28 mouse cellular contexts compared by ENCODE assay signal in the genomic region with DNA sequence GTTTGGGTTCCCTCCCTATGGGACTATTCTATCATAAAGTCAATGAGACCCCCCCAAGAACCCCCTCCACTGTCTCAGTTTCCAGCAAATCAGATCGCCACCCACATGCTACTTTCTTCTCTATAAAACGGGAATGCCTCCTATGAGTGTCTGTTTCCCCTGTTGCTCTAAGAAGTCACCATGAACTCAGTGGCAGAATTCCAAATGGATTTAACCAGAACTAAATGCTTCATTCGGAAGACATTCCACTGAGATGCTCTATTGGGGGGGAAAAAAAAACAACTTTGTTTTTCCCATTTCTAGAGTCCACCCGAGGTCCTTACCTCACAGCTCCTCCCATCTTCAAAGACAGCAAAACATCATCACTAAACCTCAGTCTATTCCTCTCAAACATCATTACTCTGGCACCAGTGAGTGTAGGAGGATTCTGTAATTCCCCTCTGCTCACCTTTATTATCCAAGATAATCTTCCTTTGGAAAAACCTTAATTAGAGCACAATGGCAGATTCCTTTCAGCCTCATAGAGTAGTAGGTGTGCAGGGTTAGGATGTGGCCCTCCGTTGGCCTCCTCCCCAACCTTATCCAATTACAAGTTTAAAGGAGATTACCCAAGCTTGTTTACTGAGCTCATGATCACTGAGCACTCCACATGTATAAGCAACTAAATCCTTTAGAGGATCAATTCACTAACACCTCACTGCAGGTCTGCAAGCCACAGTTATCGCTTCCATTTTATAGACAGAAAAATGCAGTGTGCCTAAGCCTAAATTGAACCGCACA. TPM values are rescaled to one million over a fixed set of nuclear protein-coding genes. Genes with fewer than 3 reads are reported as not detected.
DNase-seq lines count a peak whose midpoint lies in the region; ATAC-seq lines count a peak whose summit lies in the region.
"Had no signal": no experiment of that assay in that cellular context is flagged by ENCODE, and none has a peak within 500 bp of the region (broad histone marks: within the 10 kb centered on the region; RNA-seq: fewer than 3 reads in every experiment).

No protein-coding gene starts in this region.

- H3K27me3 ChIP-seq in hindbrain, embryonic 13.5 days = no peaks in the 10 kb centered on the region
- H3K27me3 ChIP-seq in hindbrain, embryonic 12.5 days = no peaks in the 10 kb centered on the region
- H3K27me3 ChIP-seq in limb, embryonic 13.5 days = no peaks in the 10 kb centered on the region
- H3K27me3 ChIP-seq in limb, embryonic 10.5 days (ENCODE audit: low read depth, poor library complexity, severe bottlenecking) = no peaks in the 10 kb centered on the region
- no peaks in the 10 kb centered on the region for H3K27me3 ChIP-seq in embryonic facial prominence, embryonic 14.5 days (replicated peaks; ENCODE audit: control insufficient read depth, insufficient read depth, low read length)
- no peaks in the 10 kb centered on the region for H3K27me3 ChIP-seq in neural tube, embryonic 15.5 days (replicated peaks)
- H3K27me3 ChIP-seq: heart, embryonic 13.5 days; intestine, embryonic 15.5 days; liver, embryonic 12.5 days; megakaryocyte, embryonic 14.5 days; midbrain, embryonic 12.5 days had no signal

- H3K36me3 ChIP-seq in hindbrain, embryonic 13.5 days = no peaks in the 10 kb centered on the region
- H3K36me3 ChIP-seq in hindbrain, embryonic 12.5 days = no peaks in the 10 kb centered on the region
- no peaks in the 10 kb centered on the region for H3K36me3 ChIP-seq in limb, embryonic 13.5 days
- no peaks in the 10 kb centered on the region for H3K36me3 ChIP-seq in limb, embryonic 10.5 days
- H3K36me3 ChIP-seq in embryonic facial prominence, embryonic 14.5 days (ENCODE audit: control insufficient read depth, insufficient read depth, low read length) = no peaks in the 10 kb centered on the region
- no peaks in the 10 kb centered on the region for H3K36me3 ChIP-seq in neural tube, embryonic 15.5 days
- H3K36me3 ChIP-seq: heart, embryonic 13.5 days; intestine, embryonic 15.5 days; liver, embryonic 12.5 days; midbrain, embryonic 12.5 days had no signal

- no peak overlapping the region for H3K4me3 ChIP-seq in hindbrain, embryonic 13.5 days
- H3K4me3 ChIP-seq in hindbrain, embryonic 12.5 days = no peak overlapping the region
- no peak overlapping the region for H3K4me3 ChIP-seq in limb, embryonic 13.5 days
- H3K4me3 ChIP-seq in limb, embryonic 10.5 days = no peak overlapping the region
- no peak overlapping the region for H3K4me3 ChIP-seq in embryonic facial prominence, embryonic 14.5 days (ENCODE audit: low read depth, low read length)
- H3K4me3 ChIP-seq in neural tube, embryonic 15.5 days (replicated peaks) = no peak overlapping the region
- H3K4me3 ChIP-seq: heart, embryonic 13.5 days; intestine, embryonic 15.5 days; liver, embryonic 12.5 days; megakaryocyte, embryonic 14.5 days; midbrain, embryonic 12.5 days had no signal

- peak overlapping the region; percentile 31; the same call in 1 of the 2 replicates for H3K27ac ChIP-seq in hindbrain, embryonic 13.5 days
- no peak overlapping the region for H3K27ac ChIP-seq in hindbrain, embryonic 12.5 days
- peak overlapping the region; percentile 28; the same call in 1 of the 2 replicates for H3K27ac ChIP-seq in limb, embryonic 13.5 days
- no peak overlapping the region for H3K27ac ChIP-seq in limb, embryonic 10.5 days
- 0 out of 2 replicates have a peak overlapping the region, but pooled peaks have one; percentile 2 for H3K27ac ChIP-seq in embryonic facial prominence, embryonic 14.5 days (replicated peaks; ENCODE audit: low read depth, low read length)
- H3K27ac ChIP-seq in neural tube, embryonic 15.5 days (replicated peaks) = peak overlapping the region; percentile 41; the same call in 1 of the 2 replicates
- H3K27ac ChIP-seq: heart, embryonic 13.5 days; intestine, embryonic 15.5 days; kidney, postnatal 0 days; liver, embryonic 12.5 days; midbrain, embryonic 12.5 days had no signal

- H3K4me1 ChIP-seq in hindbrain, embryonic 13.5 days (replicated peaks) = peaks cover 14% of the 10 kb centered on the region; the same call in 1 of the 2 replicates
- H3K4me1 ChIP-seq in hindbrain, embryonic 12.5 days = 0 out of 2 replicates have a peak, but pooled peaks cover 5% of the 10 kb centered on the region
- peaks cover 24% of the 10 kb centered on the region for H3K4me1 ChIP-seq in limb, embryonic 13.5 days
- peaks cover 6% of the 10 kb centered on the region; the same call in 1 of the 2 replicates for H3K4me1 ChIP-seq in limb, embryonic 10.5 days
- peaks cover 5% of the 10 kb centered on the region for H3K4me1 ChIP-seq in embryonic facial prominence, embryonic 14.5 days (ENCODE audit: control insufficient read depth, insufficient read depth, low read length)
- peaks cover 29% of the 10 kb centered on the region for H3K4me1 ChIP-seq in neural tube, embryonic 15.5 days
- H3K4me1 ChIP-seq: intestine, embryonic 15.5 days; liver, embryonic 12.5 days; megakaryocyte, embryonic 14.5 days had no signal

- DNase-seq in limb, embryonic 10.5 days (ENCODE audit: low spot score) = no peak
- DNase-seq in embryonic facial prominence, embryonic 14.5 days (ENCODE audit: low spot score) = peak; percentile 76
- DNase-seq in spleen, adult 18-20 months = no peak
- DNase-seq: adrenal gland, postnatal 14 days; cerebellum, adult 11 months; cerebellum, adult 9-10 months; embryo, embryonic 11 days; gastrocnemius, postnatal 25 days; heart, postnatal 10 days; kidney, adult 8-10 months; kidney, postnatal 4 days; liver, postnatal 0 days; lung, postnatal 4 days; right cerebral cortex, postnatal 25 days; thymus, postnatal 14 days had no signal

- 82% methylated on average over 7 of the region's 7 CpGs for WGBS in hindbrain, embryonic 13.5 days
- 89% methylated on average over 7 of the region's 7 CpGs for WGBS in hindbrain, embryonic 12.5 days
- 68% methylated on average over 7 of the region's 7 CpGs for WGBS in limb, embryonic 13.5 days
- 86% methylated on average over 7 of the region's 7 CpGs for WGBS in limb, embryonic 10.5 days
- 61% methylated on average over 7 of the region's 7 CpGs for WGBS in embryonic facial prominence, embryonic 14.5 days
- 74% methylated on average over 7 of the region's 7 CpGs for WGBS in neural tube, embryonic 15.5 days

- no peak for ATAC-seq in hindbrain, embryonic 13.5 days (ENCODE audit: low FRiP score)
- ATAC-seq in hindbrain, embryonic 12.5 days (ENCODE audit: low FRiP score) = no peak
- 0 out of 2 replicates have a peak, but pooled peaks have one; percentile 21 for ATAC-seq in limb, embryonic 13.5 days (ENCODE audit: low FRiP score, low read depth)
- ATAC-seq in embryonic facial prominence, embryonic 14.5 days (ENCODE audit: low read depth) = peak; percentile 80
- ATAC-seq in neural tube, embryonic 15.5 days (ENCODE audit: low FRiP score) = no peak
- ATAC-seq: CD4-positive, CD25-positive, alpha-beta regulatory T cell, adult 4 months; forebrain, embryonic 14.5 days; intestine, embryonic 15.5 days; liver, embryonic 12.5 days; liver, postnatal 0 days; lung, postnatal 0 days had no signal

- H3K9ac ChIP-seq in hindbrain, embryonic 13.5 days = no peak overlapping the region
- H3K9ac ChIP-seq in hindbrain, embryonic 12.5 days = no peak overlapping the region
- no peak overlapping the region for H3K9ac ChIP-seq in limb, embryonic 13.5 days
- H3K9ac ChIP-seq in embryonic facial prominence, embryonic 14.5 days (ENCODE audit: low read depth, low read length) = no peak overlapping the region
- H3K9ac ChIP-seq in neural tube, embryonic 15.5 days (replicated peaks) = no peak overlapping the region
- H3K9ac ChIP-seq: heart, embryonic 13.5 days; intestine, embryonic 15.5 days; liver, embryonic 12.5 days; liver, postnatal 0 days; midbrain, embryonic 12.5 days had no signal

- no peak overlapping the region for H3K4me2 ChIP-seq in hindbrain, embryonic 13.5 days
- H3K4me2 ChIP-seq in hindbrain, embryonic 12.5 days (replicated peaks) = no peak overlapping the region
- H3K4me2 ChIP-seq in limb, embryonic 13.5 days (replicated peaks) = no peak overlapping the region
- H3K4me2 ChIP-seq in embryonic facial prominence, embryonic 14.5 days (ENCODE audit: low read depth, low read length) = no peak overlapping the region
- no peak overlapping the region for H3K4me2 ChIP-seq in neural tube, embryonic 15.5 days
- H3K4me2 ChIP-seq: heart, embryonic 13.5 days; intestine, embryonic 15.5 days; liver, embryonic 12.5 days; midbrain, embryonic 12.5 days had no signal

- H3K9me3 ChIP-seq in hindbrain, embryonic 13.5 days = no peaks in the 10 kb centered on the region
- no peaks in the 10 kb centered on the region for H3K9me3 ChIP-seq in hindbrain, embryonic 12.5 days (replicated peaks)
- H3K9me3 ChIP-seq in limb, embryonic 13.5 days = no peaks in the 10 kb centered on the region
- H3K9me3 ChIP-seq in limb, embryonic 10.5 days (replicated peaks) = no peaks in the 10 kb centered on the region
- no peaks in the 10 kb centered on the region for H3K9me3 ChIP-seq in embryonic facial prominence, embryonic 14.5 days (ENCODE audit: control insufficient read depth, low read length)
- H3K9me3 ChIP-seq in neural tube, embryonic 15.5 days (replicated peaks) = no peaks in the 10 kb centered on the region
- H3K9me3 ChIP-seq: heart, embryonic 13.5 days; intestine, embryonic 15.5 days; liver, embryonic 12.5 days; megakaryocyte, embryonic 14.5 days; midbrain, embryonic 12.5 days had no signal

RNA-seq across cellular contexts. Expression of gene Parp8, which starts 51.1 kb away (rescaled TPM):
- 25.7 and 25.8 TPM in 2 replicates for polyA plus RNA-seq in hindbrain, embryonic 13.5 days (2015; fragmentation: Nextera tagmentation; extraction: Ambion mirVana)
- 20.4 and 22.5 TPM in 2 replicates for polyA plus RNA-seq in hindbrain, embryonic 12.5 days (2016; fragmentation: Nextera tagmentation; extraction: Ambion mirVana)
- polyA plus RNA-seq in limb, embryonic 13.5 days (2015; fragmentation: Nextera tagmentation; extraction: Ambion mirVana) = 19.6 and 21.8 TPM in 2 replicates
- 11.1 and 14.7 TPM in 2 replicates for polyA plus RNA-seq in limb, embryonic 10.5 days (2016; fragmentation: Nextera tagmentation; extraction: Ambion mirVana)
- 19.8 and 21.9 TPM in 2 replicates for polyA plus RNA-seq in embryonic facial prominence, embryonic 14.5 days (2014; fragmentation: Nextera tagmentation; extraction: Ambion mirVana)
- 30.3 and 39.9 TPM in 2 replicates for polyA plus RNA-seq in neural tube, embryonic 15.5 days (2015; fragmentation: Nextera tagmentation; extraction: Ambion mirVana)

Comparison
In these comparisons a context has a peak if more than half of its experiments do, and no peak if none do; other contexts are left out.
1. H3K27ac ChIP-seq: peak in hindbrain, embryonic 13.5 days (single experiment), limb, embryonic 13.5 days (single experiment), embryonic facial prominence, embryonic 14.5 days (single experiment) and neural tube, embryonic 15.5 days (single experiment); none in hindbrain, embryonic 12.5 days (single experiment) and limb, embryonic 10.5 days (single experiment).
2. ATAC-seq: peak in limb, embryonic 13.5 days (single experiment) and embryonic facial prominence, embryonic 14.5 days (single experiment); none in hindbrain, embryonic 13.5 days (single experiment), hindbrain, embryonic 12.5 days (single experiment) and neural tube, embryonic 15.5 days (single experiment).